Mouse (Mus musculus) bone marrow, adult 2 months (tissue): ENCODE results near the gene Larp6. TPM values are rescaled to one million over a fixed set of nuclear protein-coding genes. Genes with fewer than 3 reads are reported as not detected.

ENCODE experiments used
- H3K27ac ChIP-seq: fragments of 200-500 bp; 2 replicates; pipeline ENCODE4 v1.5.1; 2012; ENCODE audit warnings: low read depth, mild to moderate bottlenecking, control low read depth, inconsistent platforms, low read length; ENCODE audit not compliant: control insufficient read depth, poor library complexity, insufficient read depth
- H3K4me1 ChIP-seq: fragments of 200-500 bp; 2 replicates; pipeline ENCODE4 v1.6.1; 2011; ENCODE audit warnings: low read length; ENCODE audit not compliant: control insufficient read depth, insufficient read depth
- H3K4me3 ChIP-seq: fragments of 200-500 bp; replicated peaks from 2 replicates; pipeline ENCODE3; 2011; ENCODE audit warnings: mild to moderate bottlenecking, low read depth, low read length, control low read depth; ENCODE audit not compliant: control insufficient read depth
- CTCF ChIP-seq: fragments of 200-500 bp; IDR thresholded peaks from 2 replicates; pipeline ENCODE4 v1.5.1; 2011; ENCODE audit warnings: low read length, control low read depth; ENCODE audit not compliant: control insufficient read depth, insufficient read depth
- POLR2A ChIP-seq: fragments of 200-500 bp; IDR thresholded peaks from 2 replicates; pipeline ENCODE4 v1.6.1; 2011; ENCODE audit warnings: low read depth, mild to moderate bottlenecking, control low read depth, low read length, borderline replicate concordance; ENCODE audit not compliant: control insufficient read depth
- WGBS: fragments of 180-500 bp; shearing (Covaris S2); methylation state at CpG from one replicate; pipeline ENCODE4 v1.1.7; 2018; 5-methylcytosine and 5-hydroxymethylcytosine counted together
- polyA plus RNA-seq: library from polyadenylated mRNA; stranded (reverse); fragments of >200 nt; gene quantifications from 2 replicates; pipeline ENCODE4 v1.2.4, GENCODE M21; 2011; ENCODE audit warnings: low replicate concordance; ENCODE audit not compliant: missing spikeins, insufficient read depth, insufficient read length

The Larp6 gene
- polyA plus RNA-seq, 1 experiment, result not detected

DNA sequence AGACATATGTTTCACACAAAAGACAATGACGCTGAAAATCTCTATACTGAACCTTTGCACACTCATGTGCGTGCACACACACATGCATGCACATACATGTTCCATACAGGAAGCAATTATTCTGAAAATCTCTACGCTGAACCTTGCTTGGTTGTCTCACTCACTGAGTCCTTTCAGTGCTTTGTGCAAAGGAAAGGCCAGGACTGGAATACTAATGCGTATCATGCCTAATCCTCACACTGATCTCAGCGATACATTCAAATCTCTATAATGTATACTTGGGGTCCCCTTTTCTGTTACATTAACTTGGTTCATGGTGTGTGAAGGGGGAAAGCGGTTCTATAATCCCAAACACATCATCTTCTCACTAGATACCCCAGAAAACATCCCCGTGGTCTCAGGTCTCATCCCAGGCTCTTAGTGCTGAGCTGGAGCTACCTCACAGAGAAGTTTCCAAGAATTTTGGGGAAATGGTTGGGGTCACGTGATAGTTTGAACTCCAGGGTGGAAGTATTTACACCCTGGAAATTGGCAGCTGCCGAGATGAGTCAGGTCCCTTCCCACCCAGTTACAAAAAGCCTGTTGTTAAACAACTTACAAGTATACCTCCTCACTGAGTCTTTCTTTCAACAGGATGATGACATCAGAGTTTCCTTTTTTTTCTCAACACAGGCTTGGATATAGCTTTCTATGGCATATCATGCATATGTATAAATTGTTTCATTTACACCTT, 69.4 kb downstream of the Larp6 start:
- 80% methylated on average over 9 of the region's 9 CpGs for WGBS
- TF ChIP-seq CTCF (no peak), POLR2A (no peak)
- Histone ChIP-seq H3K4me3 (no peak overlapping the region), H3K4me1 (no peaks in the 10 kb centered on the region; the same call in 1 of the 2 replicates), H3K27ac (no peak overlapping the region)

GRCm38 (mm10) chr9:60785069-60785468, 72.3 kb downstream of the Larp6 start:
- Histone ChIP-seq H3K4me1 (no peaks in the 10 kb centered on the region; the same call in 1 of the 2 replicates), H3K4me3 (no peak overlapping the region), H3K27ac (no peak overlapping the region)
- TF ChIP-seq POLR2A, result no peak
- no peak for TF ChIP-seq CTCF
- 77% methylated on average over 4 of the region's 4 CpGs for WGBS

DNA sequence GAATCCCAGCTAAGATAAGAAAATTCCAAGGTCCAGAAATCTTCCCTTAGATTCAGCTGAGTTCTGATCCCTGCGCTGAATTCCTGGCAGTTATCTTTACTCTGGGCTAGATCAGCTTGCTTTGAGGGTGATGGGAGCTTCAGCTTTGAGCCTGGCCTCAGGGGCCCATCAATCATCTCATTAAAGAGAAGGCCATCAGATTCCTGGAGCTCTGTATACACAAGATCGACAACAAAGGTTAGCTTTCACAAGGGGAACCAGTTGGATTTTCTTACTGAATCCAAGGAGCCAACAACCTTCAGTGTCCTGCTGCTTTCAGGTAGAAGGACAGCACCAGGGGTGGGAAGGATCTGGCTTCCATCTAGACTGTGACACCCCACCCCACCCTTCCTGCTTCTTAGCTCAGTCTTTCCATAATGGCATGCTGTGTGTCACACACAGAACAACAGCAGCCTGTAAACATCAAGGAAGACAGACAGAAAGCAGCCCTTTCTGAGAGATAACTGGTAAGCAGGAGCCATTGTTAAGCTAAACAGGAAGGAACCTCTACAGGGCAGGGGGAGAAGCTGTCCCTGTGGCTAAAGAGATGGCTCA, 74.8 kb downstream of the Larp6 start:
- Histone ChIP-seq H3K27ac (no peak overlapping the region), H3K4me3 (no peak overlapping the region), H3K4me1 (no peaks in the 10 kb centered on the region; the same call in 1 of the 2 replicates)
- WGBS, result 47% methylated on average over 2 of the region's 2 CpGs
- TF ChIP-seq POLR2A (no peak), CTCF (no peak)

Other genes with a start within 250 kb of the Larp6 start
- gene Thsd4, start 190.9 kb upstream of the Larp6 start, polyA plus RNA-seq, result 0.97 and 1.1 TPM in 2 replicates
- gene Lrrc49, start 24.8 kb upstream of the Larp6 start, polyA plus RNA-seq, result 0.40 TPM in 1 of 2 replicates, not detected in the other
- 2.9 and 3.8 TPM in 2 replicates for gene Uaca, start 81.6 kb downstream of the Larp6 start, polyA plus RNA-seq